Mouse (Mus musculus) heart, adult 2 months (tissue): Measurements from ENCODE around the gene Srprb.

ENCODE experiments used
- EP300 ChIP-seq: fragments of 200-500 bp; IDR thresholded peaks from 2 replicates; pipeline ENCODE4 v1.6.1; 2011; ENCODE audit warnings: low read depth, low read length, control low read depth; ENCODE audit not compliant: insufficient read depth
- POLR2A ChIP-seq: fragments of 200-500 bp; IDR thresholded peaks from 2 replicates; pipeline ENCODE4 v1.6.1; 2011; ENCODE audit warnings: mild to moderate bottlenecking, low read depth, low read length, control low read depth; ENCODE audit not compliant: insufficient read depth

- TF ChIP-seq POLR2A (no peak), EP300 (no peak)
These were observed 38.1 kb downstream of the Srprb start for GRCm38 (mm10) chr9:103163806-103164205.
